Mouse (Mus musculus): ENCODE data around the gene Cdh4.

- TF ChIP-seq CTCF (IDR thresholded peaks at IDR 0.05; ENCODE audit: low read depth): no peak
- no peak for TF ChIP-seq EP300 (IDR thresholded peaks at IDR 0.05; ENCODE audit: low read depth)
Measured at GRCm38 (mm10) chr2:179924038-179924437, 481.8 kb downstream of the Cdh4 start.
